Mouse (Mus musculus) kidney, postnatal 14 days (tissue): ENCODE data around the gene Slc39a11.
A peak's percentile ranks its signal among the peaks of the same experiment; 100 is the strongest.

Source experiments
- DNase-seq: peaks from one replicate; pipeline ENCODE4 v3.0.0; 2022; ENCODE audit warnings: mixed read lengths

Gene Slc39a11

DNA sequence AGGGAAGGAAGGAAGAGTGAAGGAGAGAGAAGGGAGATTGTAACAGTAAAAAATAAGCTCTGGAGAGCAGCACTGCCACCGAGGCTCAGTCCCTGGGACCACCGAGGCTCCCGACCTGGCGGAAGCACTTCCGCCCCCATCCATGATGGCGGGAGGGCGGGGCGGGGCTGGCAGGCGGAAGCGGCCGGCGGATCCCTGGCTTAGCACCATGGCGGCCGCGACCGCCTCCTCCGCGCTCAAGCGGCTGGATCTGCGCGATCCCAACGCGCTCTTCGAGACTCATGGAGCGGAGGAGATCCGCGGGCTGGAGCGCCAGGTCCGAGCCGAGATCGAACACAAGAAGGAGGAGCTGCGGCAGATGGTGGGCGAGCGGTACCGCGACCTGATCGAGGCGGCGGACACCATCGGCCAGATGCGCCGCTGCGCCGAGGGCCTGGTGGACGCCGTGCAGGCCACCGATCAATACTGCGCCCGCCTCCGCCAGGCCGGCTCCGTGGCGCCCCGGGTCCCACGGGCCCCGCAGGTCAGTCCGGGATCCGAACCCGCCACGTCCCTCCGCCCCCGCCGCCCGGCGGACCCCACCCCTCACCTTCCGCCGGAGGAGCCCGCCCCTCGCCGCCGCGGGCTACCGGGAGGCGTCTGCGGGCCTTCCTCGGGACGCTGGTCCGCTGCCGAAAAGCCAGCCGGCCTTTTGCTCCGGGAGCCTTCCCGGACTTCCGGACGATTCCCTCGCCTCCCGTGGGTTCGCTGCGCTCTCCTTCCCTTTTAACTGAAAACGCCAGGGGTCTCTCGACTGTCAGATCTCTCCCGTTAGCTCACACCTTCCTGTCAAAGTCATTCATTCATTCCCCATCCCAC, at the start of gene Slc39a11:
Slc39a11 (minus strand) TSS at position 727 of the 858 bp plus-strand sequence.
- peak; percentile 79 for DNase-seq

DNA sequence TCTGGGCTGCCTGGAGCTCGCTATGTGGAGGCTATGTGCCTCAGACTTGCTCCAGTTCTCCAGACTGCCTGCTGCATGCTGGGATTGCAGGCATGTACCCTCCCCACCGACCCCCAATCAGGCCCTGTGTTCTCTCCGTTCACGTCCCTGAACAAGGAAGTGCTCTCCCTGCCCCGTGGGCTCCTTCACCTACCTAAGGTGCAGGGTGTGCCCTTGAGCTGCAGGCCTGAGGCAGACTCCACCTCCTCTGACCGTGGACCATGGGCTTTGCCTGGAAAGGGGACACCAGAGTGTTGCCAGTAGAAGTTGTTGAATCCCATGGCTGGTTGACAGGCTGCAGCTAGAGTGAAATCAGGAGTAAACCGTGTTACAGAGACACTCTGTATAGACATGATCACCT, 49.8 kb upstream of the Slc39a11 start:
- DNase-seq, result no peak

DNA sequence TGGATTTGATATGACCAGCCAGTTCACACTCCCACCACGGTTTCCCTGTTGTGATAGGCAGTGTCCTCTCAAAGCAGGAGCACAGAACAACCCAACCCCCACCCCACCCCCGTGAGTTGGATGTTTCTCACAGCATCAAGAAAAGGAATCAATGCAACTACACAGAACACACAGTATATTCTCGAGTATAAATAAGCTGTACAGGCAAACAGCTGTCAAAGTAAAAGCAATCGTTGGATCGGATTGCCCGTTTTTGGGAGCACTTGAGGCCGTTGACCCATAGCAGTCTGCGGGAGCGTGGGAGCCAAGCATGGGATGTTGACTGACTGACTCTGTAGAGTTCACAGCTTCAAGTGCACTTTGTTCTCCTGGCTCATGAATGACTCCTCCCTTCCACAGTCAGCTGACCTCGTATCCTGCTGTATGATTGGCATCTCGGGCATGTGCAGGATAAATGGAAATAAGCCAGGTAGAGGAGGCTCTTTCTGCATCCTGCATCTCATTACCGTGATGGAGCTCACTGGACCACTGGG, 48.2 kb upstream of the Slc39a11 start:
- DNase-seq, result peak; percentile 82

DNA sequence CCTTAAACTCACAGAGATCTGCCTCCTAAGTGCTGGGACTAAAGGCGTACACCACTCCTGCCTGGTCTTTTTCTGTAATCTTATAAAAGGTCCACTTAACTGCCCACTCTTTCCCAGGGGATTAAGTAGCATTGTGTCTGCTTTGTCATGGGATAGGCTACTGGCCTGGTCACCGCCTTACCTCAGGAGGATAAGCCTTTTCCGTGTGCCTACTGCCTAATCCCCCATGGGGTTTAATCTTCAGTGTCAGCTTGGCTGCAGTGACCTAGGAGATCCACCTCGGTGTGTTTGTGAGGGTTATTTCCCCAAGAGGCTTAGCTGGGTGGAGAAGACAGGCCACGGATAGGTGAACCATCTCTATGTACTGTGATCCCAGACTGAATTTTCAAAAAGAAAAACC, 47.7 kb upstream of the Slc39a11 start:
- no peak for DNase-seq

DNA sequence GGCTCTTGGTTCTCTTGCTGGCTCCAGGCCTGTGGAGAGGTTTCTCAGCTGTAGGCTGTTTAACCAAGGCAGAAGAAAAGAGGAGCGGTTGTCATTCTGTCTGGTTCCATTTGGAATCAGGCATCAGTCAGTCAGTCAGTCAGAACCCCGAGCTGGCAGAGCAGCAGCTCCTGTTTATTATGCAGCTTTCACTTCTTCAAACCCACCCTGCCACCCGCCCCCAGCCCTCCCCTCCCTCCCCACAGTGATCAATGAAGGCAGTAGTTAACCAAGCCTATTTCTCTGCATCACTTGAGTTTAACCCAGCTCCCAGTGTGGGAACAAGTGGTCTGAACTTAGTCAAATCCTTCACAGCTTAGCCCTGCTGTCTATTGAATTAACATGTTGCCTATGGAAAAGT, 42.0 kb upstream of the Slc39a11 start:
- DNase-seq, result no peak

DNA sequence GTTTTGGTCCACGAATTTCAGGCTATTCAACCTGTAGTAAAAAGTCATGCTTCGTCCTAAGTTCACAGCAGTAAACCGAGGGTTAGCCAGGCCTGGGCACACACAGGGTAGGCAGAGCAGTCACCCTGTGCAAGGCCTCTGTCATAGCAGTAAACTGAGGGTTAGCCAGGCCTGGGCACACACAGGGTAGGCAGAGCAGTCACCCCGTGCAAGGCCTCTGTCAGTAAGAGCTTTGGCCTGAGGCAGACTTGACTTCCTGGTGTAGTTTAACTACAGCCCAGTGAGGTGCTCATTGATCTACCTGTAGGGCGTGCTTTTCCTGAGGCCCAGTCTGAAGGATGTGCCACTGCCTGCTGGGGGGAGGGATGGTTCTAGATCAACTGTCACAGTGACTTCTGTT, 41.4 kb upstream of the Slc39a11 start:
- DNase-seq, result peak; percentile 52

DNA sequence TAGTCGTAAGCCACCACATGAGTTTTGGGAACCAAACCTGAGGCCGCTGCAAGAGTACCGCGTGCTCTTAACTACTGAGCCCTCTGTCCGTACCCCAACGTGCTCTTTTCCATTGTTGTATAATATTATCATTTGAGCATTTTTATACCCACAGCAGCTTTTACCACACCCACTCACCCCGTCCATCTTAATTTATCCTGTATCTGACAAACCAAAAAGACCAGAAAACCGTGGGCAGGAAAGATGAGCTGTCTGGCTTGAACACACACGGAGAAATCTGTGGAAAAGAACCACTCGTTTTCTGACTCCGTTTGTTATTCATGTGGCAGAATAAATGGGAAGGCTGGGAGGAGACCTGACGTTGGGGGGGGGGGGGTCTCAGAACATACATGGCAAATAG, 40.6 kb upstream of the Slc39a11 start:
- no peak for DNase-seq

DNA sequence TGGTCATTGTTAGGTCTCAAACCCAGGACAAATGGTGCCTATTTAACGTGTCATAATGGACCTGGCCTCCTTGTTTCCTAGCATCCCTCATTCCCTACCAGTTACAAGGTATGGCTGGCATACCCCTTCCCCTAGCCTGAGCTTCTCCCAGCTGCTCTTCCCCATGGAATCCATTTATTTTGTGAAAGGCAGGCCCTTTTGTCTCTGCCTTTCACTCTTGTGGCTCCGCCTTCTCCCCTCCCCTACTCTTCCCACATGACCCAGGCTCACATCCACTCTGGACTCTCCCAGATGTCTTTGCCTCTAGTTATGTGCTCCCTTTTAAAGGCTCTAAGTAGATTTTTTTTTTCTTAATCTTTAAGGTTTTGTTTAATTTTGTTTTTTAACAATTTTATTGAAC, 37.2 kb upstream of the Slc39a11 start:
- DNase-seq, result no peak

DNA sequence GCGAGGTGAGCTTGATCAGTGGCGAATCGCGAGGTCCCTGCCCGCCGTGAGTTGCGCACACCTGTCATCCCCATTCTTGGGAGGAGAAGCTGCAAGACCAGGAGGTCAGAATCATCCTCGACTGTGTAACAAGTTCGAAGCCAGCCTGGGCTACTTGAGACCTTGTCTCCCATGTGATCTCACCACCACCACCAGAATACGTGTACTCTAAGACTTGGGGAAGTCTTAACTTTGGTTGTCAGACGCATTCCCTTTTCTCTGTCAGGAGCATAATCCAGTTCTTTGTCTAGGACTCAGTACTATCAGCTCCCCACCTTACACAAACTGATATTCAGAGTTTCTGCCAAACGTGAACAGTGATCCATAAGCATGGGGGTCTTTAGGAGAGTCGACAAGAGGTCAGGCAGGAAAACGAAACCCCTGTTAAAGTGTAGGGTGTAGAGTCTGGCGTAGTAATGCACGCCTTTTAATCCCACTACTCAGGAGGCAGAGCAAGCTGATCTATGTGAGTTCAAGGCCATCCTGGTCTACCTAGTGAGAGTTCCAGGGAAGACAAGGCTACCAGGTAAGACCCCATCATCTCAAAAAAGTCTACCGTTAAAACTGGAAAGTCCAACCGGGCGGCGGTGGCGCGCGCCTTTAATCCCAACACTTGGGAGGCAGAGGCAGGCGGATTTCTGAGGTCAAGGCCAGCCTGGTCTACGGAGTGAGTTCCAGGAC, 35.0 kb upstream of the Slc39a11 start:
- no peak for DNase-seq

DNA sequence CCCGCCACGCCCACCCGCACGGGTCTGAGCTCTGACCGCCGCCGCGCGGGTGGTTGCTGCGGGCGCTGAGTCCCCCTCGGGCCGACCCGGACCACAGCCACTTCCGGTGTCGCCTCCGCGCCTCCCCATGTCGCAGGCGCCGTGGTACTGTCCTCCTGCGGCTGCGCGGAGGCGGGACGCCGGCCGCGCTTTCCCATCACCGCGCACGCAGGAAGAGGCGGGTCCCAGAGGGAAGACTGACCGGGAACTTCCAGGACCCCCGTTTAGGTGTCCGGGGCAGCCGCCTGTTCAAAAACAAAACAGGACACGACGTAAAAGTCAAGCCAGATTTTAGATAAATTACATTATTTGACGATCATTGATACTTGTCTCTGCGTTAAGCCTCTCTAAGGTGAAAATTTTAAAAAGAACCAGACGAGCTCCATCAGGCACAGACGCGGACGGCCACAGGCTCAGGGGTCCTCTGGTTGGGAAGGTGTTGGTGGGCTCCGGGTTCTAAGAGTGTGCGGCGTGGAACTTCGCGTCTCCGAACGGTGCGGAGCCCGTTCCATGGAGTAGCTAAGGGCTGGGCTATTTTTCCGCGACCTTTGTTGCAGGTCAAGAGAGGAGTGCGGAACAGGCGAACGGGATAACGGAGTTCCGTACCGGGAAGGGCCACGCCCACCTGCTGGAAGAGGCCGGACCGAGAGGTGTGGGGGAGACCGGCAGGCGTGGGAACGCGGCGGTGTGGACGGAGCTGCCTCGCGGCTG, 34.3 kb upstream of the Slc39a11 start, which contains the start of the genes Fam104a and D11Wsu47e:
Fam104a (minus strand) TSS at position 199 of the 750 bp plus-strand sequence.
D11Wsu47e (plus strand) TSS at position 456 of the 750 bp plus-strand sequence.
- peak; percentile 97 for DNase-seq

DNA sequence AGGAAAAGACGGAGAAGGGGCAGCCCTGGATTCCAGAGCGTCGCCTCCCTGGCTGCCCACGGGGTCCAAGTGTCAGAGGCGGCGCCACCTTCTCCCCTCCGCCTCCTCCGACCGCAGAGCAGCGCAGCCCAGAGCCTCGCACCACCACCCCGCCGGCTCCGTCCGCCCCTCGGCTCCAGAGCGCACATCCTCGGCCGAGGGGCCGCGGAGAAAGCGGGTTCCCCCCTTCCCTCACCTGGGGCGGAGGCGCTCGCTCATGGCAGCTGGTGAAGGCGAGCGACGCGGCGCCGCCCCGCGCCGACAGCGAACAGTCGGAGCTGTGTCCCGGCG, 33.7 kb upstream of the Slc39a11 start:
- no peak for DNase-seq

DNA sequence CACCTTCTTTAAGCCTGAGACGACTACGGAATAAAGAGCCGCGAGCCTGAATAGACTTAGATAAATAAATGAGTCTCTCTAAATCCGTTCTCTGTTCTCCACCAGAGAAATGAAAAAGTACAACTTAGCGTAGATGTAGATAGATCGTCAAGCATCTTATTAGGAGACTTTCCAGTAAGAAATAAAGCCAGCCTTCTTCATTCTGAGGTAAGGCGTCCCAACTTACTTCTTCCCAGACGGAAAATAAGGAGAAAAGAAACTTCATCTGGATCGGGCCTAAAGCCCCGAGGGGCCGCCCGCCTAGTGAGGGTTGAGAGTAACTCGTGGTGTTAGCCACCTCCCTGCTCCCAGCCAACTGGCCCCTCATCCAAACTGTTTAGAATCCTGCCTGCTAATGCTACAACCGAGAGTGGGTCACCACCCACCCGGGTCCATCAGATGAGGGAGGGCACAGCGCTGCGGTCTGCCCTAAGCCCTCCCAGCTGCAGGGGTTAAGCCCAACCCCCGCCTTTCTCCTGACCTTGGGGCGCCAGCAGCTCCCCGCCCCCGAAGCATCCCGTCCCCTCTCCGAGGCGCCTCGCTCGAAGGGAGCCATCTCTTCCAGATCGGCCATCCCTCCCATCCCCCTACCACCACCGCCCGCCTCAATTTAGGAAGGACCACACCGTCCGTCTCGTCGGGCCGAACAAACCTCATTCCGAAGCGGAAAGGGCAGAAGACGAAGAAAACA, 33.2 kb upstream of the Slc39a11 start:
- DNase-seq, result peak; percentile 75

DNA sequence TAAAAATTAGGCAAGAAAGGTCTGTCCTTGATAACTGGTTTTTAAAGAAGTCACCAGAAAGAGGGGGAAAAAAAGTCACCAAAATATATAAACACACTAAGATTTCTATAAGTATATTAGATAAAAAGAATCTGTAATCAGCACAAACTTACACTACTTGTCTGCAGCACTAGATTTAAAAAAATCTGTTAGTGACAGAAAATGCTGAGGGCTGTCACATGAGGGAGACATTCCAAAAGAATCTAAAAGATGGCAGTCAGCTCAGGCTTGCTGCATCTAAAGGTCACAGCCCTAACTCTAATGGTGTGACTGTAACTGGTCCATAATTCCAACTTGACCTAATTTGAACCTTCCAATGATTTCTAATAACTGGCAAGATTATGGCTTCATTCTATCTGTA, 32.1 kb upstream of the Slc39a11 start:
- DNase-seq, result no peak

DNA sequence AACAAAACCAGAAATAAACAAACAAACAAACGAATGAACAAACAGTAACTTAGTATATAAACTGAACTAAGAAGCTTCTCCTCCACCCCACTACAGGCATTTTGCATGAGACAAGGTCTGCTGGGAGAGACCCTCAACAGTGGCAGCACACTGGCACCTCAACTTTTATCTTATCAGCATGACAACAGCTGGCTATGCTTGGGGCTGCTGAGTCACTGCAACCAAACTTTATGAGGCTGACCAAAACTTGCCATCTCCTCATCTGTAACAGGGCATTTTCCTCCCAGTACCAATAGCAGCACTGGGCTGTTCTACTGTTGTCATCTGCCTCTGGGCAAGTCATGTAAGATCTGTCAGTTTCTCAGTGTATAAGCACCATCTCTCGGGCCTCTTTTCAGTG, 31.1 kb upstream of the Slc39a11 start:
- no peak for DNase-seq

DNA sequence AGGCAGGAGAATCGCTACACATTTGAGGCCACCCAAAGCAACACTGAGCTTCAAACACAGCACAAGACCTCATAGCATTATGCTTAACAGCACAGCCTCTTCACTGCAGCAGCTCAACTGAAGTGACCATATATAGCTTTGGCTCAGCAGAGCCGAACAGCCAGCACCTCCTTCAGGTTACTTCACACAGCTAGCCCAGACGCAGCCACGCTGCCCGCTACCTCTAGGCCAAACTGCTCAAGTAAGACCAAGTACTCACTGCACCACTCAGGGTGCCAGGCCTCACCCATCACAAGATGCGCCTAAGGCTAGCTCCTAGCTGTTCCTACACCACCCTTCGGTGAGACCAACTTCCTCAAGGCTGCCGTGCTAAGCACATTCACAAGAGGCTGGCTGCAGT, 28.5 kb upstream of the Slc39a11 start:
- DNase-seq, result peak; percentile 32

DNA sequence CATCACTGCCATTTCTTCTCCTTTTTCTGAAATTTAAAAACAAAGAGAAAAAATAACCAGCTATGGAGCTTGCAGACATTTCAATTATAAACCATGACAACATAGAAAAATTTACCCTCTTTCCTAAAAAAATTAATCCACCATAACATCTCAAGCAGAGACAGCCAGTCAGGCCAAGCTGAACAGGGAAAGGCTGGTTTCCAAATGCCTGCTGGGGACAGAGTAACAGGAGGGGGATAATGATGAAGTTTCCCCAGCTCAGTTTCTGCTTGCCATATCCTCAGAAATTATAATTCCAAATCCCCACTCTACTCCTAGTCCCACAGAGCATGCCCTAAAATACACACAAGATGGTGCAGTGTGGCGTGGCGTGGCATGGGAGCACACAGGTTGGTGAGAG, 27.5 kb upstream of the Slc39a11 start:
- DNase-seq, result no peak

DNA sequence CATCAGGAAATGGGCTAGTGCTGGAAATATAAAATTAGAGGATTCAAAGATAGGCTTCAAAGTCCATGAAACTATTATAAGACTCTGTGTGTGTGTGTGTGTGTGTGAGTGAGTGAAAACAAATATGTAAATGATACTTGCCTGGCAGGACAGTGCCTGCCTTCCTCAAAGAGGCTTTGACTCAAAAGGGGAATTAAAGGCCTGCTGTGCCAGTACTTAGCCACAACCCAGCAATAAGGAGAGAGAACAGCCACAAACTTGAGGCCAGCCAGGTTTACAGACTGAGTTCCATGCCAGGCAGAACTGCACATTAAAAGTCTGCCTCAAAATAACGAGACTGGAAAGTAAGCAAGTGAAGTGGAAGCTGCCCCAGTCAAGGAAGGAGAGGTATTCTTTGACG, 27.0 kb upstream of the Slc39a11 start:
- no peak for DNase-seq

DNA sequence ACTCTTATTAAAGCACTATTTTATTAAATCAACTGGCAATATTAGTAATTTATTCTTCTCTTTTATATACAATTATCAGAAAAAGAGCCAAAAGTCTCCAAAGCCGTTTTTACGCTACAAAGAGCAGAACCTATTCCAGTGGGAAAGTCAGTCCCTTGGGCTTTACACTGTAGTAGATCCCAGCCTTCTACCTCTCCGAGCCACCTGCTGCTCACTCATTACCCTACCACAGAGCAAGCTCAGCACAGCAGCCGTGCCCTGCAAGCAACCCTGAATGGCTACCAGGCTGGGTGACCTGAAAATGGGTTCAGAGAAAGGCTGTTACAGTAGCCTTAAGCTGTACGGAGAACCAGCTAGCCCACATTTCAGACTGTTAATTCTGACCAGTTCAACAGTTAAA, 24.7 kb upstream of the Slc39a11 start:
- no peak for DNase-seq

DNA sequence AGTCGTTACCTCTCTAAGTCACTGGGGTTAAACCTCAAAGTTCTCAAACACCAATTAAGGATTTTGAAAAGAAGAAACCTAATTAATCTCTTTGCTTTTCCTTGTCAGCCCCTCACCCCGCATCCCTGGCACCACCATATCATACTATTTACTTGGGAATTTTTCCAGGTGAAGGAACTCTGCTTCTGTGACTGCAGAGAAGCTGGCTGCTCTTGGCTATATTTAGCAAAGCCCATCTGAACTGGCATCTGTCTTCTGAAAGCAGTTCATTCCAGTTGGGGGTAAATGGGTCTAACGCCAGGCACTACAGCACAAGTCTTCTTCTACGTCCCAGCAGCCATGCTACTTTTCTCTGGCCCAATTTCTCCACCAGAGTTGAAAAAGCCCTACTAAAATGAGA, 23.7 kb upstream of the Slc39a11 start:
- no peak for DNase-seq

DNA sequence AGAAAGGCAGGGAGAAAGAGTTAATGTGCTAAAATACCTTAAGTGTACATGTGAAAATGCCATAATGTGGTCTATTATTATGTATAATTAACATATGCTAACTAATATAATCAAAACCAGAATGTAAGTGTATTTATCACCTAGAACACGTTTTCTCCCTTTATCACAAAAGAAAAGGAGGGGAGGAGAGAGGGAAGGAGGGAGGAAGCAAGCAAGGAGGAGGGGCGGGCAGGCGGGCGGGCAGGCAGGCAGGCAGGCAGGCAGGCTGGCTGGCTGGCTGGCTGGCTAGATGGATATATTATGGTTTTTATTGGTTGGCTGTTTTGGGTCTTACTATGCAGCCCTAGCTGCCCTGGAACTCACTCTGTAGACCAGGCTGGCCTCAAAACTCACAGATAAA, 19.8 kb upstream of the Slc39a11 start:
- DNase-seq, result no peak

DNA sequence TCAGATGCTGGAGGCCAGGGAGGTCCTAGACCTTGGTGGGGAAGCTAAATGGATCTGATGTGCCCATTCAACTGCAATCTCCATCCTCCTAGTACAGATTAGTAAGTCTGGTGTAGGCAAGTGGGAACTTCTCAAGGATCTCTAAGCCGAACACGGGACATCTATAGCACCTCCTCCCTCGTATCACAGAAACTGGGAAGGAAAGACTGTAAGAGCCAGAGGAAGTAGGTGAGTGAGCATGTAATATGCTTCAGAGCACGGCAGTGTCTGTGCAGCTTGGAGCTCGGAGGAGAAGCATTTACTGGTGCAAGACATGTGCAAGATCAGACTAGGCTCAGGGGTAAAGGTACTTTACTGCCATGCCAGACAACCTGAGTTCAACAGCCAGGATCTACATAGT, 19.0 kb upstream of the Slc39a11 start:
- DNase-seq, result no peak

DNA sequence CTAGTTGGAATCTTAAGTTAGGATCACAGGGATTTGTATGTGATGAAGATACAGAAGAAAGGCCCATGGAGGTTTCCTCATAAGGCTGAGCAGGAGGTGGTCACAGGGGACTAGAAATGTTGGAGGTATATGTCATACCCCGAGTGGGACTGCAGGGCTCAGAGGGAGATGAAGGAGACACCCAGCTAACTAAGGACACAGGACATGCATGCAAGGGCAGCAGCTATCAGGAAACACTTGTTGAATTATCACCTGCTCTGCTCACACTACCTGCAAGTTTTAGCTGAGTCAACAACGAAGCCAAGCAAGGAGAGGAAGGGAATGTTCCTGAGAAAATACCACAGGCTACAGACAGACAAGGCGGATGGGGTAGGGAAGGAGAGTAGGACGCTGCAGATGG, 17.8 kb upstream of the Slc39a11 start:
- no peak for DNase-seq

DNA sequence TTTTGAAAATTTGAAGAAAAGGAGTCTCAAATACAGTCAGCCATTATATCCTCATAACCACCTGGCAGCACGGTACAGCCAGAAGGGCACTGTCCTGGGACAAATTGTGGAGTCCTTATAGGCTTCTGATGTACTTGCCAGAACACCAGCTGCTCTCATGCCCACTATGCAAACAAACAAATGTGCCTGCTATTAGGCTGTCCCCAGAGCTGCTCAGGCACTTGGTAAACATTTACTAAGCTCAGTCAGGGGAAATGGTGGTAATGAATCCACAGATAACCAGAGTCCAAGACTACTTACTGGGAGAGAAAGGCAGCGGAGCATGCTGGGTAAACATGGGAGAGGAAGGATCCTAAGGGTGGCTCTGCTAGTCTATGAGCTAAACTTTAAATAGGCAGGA, 17.2 kb upstream of the Slc39a11 start:
- peak; percentile 71 for DNase-seq
